Mouse (Mus musculus) midbrain, embryonic 16.5 days (tissue): ENCODE measurements at regions not wholly inside any gene's neighbourhood (a gene's known extent, or its start where the extent isn't known, plus 50 kb on each side); places are given as distances from the start of the nearest gene placed in this dataset.

Experiments used
- ATAC-seq: fragments of 200-750 bp; cut with Nextera tagmentation; 2 replicates; pipeline ENCODE4 v1.8.0; 2017; ENCODE audit warnings: moderate TSS enrichment
- H3K27ac ChIP-seq: fragments of 300-500 bp; sonication (generic); 2 replicates; pipeline ENCODE4 v1.5.1; 2014; ENCODE audit warnings: mild to moderate bottlenecking, low read length, mixed read lengths
- H3K27me3 ChIP-seq: fragments of 300-500 bp; sonication (generic); 2 replicates; pipeline ENCODE4 v1.6.1; 2014; ENCODE audit warnings: low read depth, low read length, mixed read lengths; ENCODE audit not compliant: control insufficient read depth, insufficient read depth
- H3K36me3 ChIP-seq: fragments of 300-500 bp; sonication (generic); 2 replicates; pipeline ENCODE4 v1.6.1; 2014; ENCODE audit warnings: mild to moderate bottlenecking, low read length, moderate library complexity, mixed read lengths; ENCODE audit not compliant: control insufficient read depth, insufficient read depth
- H3K4me1 ChIP-seq: fragments of 300-500 bp; sonication (generic); 2 replicates; pipeline ENCODE4 v1.6.1; 2014; ENCODE audit warnings: mild to moderate bottlenecking, low read length, mixed read lengths; ENCODE audit not compliant: control insufficient read depth, insufficient read depth
- H3K4me2 ChIP-seq: fragments of 300-500 bp; sonication (generic); 2 replicates; pipeline ENCODE4 v1.6.1; 2014; ENCODE audit warnings: mild to moderate bottlenecking, low read length, mixed read lengths
- H3K4me3 ChIP-seq: fragments of 300-500 bp; sonication (generic); 2 replicates; pipeline ENCODE4 v1.5.1; 2014; ENCODE audit warnings: low read depth, mild to moderate bottlenecking, low read length, moderate library complexity, mixed read lengths
- H3K9ac ChIP-seq: fragments of 300-500 bp; sonication (generic); 2 replicates; pipeline ENCODE4 v1.6.1; 2014; ENCODE audit warnings: low read depth, low read length, mixed read lengths
- H3K9me3 ChIP-seq: fragments of 300-500 bp; sonication (generic); replicated peaks from 2 replicates; pipeline ENCODE4 v1.6.1; 2014; ENCODE audit warnings: mild to moderate bottlenecking, low read length, mixed read lengths; ENCODE audit not compliant: control insufficient read depth, poor library complexity, severe bottlenecking
- WGBS: fragments of 180-500 bp; shearing (Covaris S2); extraction: QIAGEN DNeasy Blood & Tissue Kit; methylation state at CpG from one replicate; pipeline ENCODE4 v1.1.7; 2014; 5-methylcytosine and 5-hydroxymethylcytosine counted together

- H3K4me1 ChIP-seq, result no peaks in the 10 kb centered on the region
- H3K9ac ChIP-seq, result no peak overlapping the region
- WGBS, result 85% methylated on average over 2 of the region's 2 CpGs
- ATAC-seq, result no peak
- no peaks in the 10 kb centered on the region for H3K27me3 ChIP-seq
- no peak overlapping the region for H3K27ac ChIP-seq
- no peak overlapping the region for H3K4me3 ChIP-seq
- no peaks in the 10 kb centered on the region for H3K36me3 ChIP-seq
- no peaks in the 10 kb centered on the region; the same call in 1 of the 2 replicates for H3K9me3 ChIP-seq
- H3K4me2 ChIP-seq, result no peak overlapping the region
These were observed 428.3 kb downstream of the Tns3 start for GRCm38 (mm10) chr11:8236056-8236455.

- Histone ChIP-seq H3K4me3 (no peak overlapping the region), H3K27ac (no peak overlapping the region), H3K27me3 (no peaks in the 10 kb centered on the region), H3K9me3 (no peaks in the 10 kb centered on the region), H3K9ac (no peak overlapping the region), H3K36me3 (no peaks in the 10 kb centered on the region), H3K4me2 (no peak overlapping the region), H3K4me1 (no peaks in the 10 kb centered on the region)
- 73% methylated on average over 9 of the region's 9 CpGs for WGBS
- ATAC-seq, result no peak
These were observed 431.6 kb downstream of the Tns3 start for GRCm38 (mm10) chr11:8232636-8233189.

GRCm38 (mm10) chr11:8229787-8230186, 434.5 kb downstream of the Tns3 start:
- no peaks in the 10 kb centered on the region for H3K4me1 ChIP-seq
- no peak overlapping the region for H3K27ac ChIP-seq
- no peak overlapping the region for H3K4me3 ChIP-seq
- no peak for ATAC-seq
- 75% methylated on average over 7 of the region's 7 CpGs for WGBS
- H3K9me3 ChIP-seq, result no peaks in the 10 kb centered on the region
- H3K36me3 ChIP-seq, result no peaks in the 10 kb centered on the region
- H3K27me3 ChIP-seq, result no peaks in the 10 kb centered on the region
- H3K4me2 ChIP-seq, result no peak overlapping the region
- no peak overlapping the region for H3K9ac ChIP-seq

- no peak overlapping the region for H3K27ac ChIP-seq
- ATAC-seq, result peak; percentile 51; the same call in 1 of the 2 replicates
- H3K4me1 ChIP-seq, result no peaks in the 10 kb centered on the region
- H3K9ac ChIP-seq, result no peak overlapping the region
- H3K4me2 ChIP-seq, result no peak overlapping the region
- 39% methylated on average over 8 of the region's 8 CpGs for WGBS
- H3K36me3 ChIP-seq, result no peaks in the 10 kb centered on the region
- H3K9me3 ChIP-seq, result no peaks in the 10 kb centered on the region
- H3K27me3 ChIP-seq, result no peaks in the 10 kb centered on the region
- H3K4me3 ChIP-seq, result no peak overlapping the region
These were observed 436.4 kb downstream of the Tns3 start for GRCm38 (mm10) chr11:8227772-8228425.

GRCm38 (mm10) chr11:8224366-8224765, 440.0 kb downstream of the Tns3 start:
- no peaks in the 10 kb centered on the region for H3K4me1 ChIP-seq
- no peak overlapping the region for H3K9ac ChIP-seq
- H3K9me3 ChIP-seq, result no peaks in the 10 kb centered on the region
- no peaks in the 10 kb centered on the region for H3K36me3 ChIP-seq
- H3K4me2 ChIP-seq, result no peak overlapping the region
- 90% methylated on average over 1 of the region's 1 CpGs for WGBS
- no peak for ATAC-seq
- no peak overlapping the region for H3K4me3 ChIP-seq
- no peak overlapping the region for H3K27ac ChIP-seq
- H3K27me3 ChIP-seq, result no peaks in the 10 kb centered on the region

GRCm38 (mm10) chr11:8220618-8221017, 443.7 kb downstream of the Tns3 start:
- H3K27ac ChIP-seq, result no peak overlapping the region
- ATAC-seq, result no peak
- WGBS, result 77% methylated on average over 3 of the region's 3 CpGs
- H3K9ac ChIP-seq, result no peak overlapping the region
- no peaks in the 10 kb centered on the region for H3K27me3 ChIP-seq
- H3K36me3 ChIP-seq, result no peaks in the 10 kb centered on the region
- no peaks in the 10 kb centered on the region for H3K9me3 ChIP-seq
- H3K4me2 ChIP-seq, result no peak overlapping the region
- no peak overlapping the region for H3K4me3 ChIP-seq
- H3K4me1 ChIP-seq, result no peaks in the 10 kb centered on the region

- Histone ChIP-seq H3K4me1 (no peaks in the 10 kb centered on the region), H3K4me3 (no peak overlapping the region), H3K4me2 (no peak overlapping the region), H3K27me3 (no peaks in the 10 kb centered on the region), H3K36me3 (no peaks in the 10 kb centered on the region), H3K9me3 (no peaks in the 10 kb centered on the region), H3K27ac (no peak overlapping the region), H3K9ac (no peak overlapping the region)
- ATAC-seq, result no peak
- 80% methylated on average over 6 of the region's 6 CpGs for WGBS
These were observed 444.4 kb downstream of the Tns3 start for GRCm38 (mm10) chr11:8219911-8220310.

- no peak overlapping the region for H3K27ac ChIP-seq
- H3K36me3 ChIP-seq, result no peaks in the 10 kb centered on the region
- no peaks in the 10 kb centered on the region for H3K4me1 ChIP-seq
- no peak overlapping the region for H3K4me3 ChIP-seq
- no peaks in the 10 kb centered on the region for H3K27me3 ChIP-seq
- no peaks in the 10 kb centered on the region for H3K9me3 ChIP-seq
- 65% methylated on average over 7 of the region's 7 CpGs for WGBS
- no peak for ATAC-seq
- no peak overlapping the region for H3K4me2 ChIP-seq
- no peak overlapping the region for H3K9ac ChIP-seq
These were observed 448.7 kb downstream of the Tns3 start for GRCm38 (mm10) chr11:8215634-8216033.

GRCm38 (mm10) chr11:8214305-8214903, 449.9 kb downstream of the Tns3 start:
- no peaks in the 10 kb centered on the region for H3K27me3 ChIP-seq
- H3K9me3 ChIP-seq, result no peaks in the 10 kb centered on the region
- H3K36me3 ChIP-seq, result no peaks in the 10 kb centered on the region
- H3K4me3 ChIP-seq, result no peak overlapping the region
- no peaks in the 10 kb centered on the region for H3K4me1 ChIP-seq
- 64% methylated on average over 2 of the region's 2 CpGs for WGBS
- H3K9ac ChIP-seq, result no peak overlapping the region
- ATAC-seq, result no peak
- H3K4me2 ChIP-seq, result no peak overlapping the region
- H3K27ac ChIP-seq, result no peak overlapping the region
